8 mouse cellular contexts compared by ENCODE assay signal in the genomic region with DNA sequence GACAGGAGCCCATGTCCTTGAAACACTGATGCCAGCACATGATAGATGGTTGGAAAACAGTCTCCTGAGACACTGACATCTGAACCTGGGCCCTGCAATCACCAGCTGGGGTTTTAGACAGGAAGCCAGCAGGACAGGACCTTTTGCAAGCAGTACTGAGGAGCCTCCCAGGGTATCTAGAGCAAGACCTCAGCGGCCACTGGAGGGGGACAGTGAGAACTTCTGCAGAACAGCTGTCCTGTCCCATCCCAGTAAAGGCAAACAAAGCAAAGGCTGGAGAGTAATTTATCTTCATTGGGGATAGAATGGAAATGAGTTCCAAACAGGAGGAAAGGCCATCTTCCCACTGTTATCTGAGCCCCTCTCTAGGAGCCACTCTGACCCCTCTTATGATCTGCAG. TPM values are rescaled to one million over a fixed set of nuclear protein-coding genes. Genes with fewer than 3 reads are reported as not detected.
DNase-seq lines count a peak whose midpoint lies in the region; ATAC-seq and TF ChIP-seq lines count a peak whose summit lies in the region.

No protein-coding gene starts in this region.

- 7% methylated on average over 1 of the region's 1 CpGs for WGBS in limb, embryonic 11.5 days
- 0% methylated on average over 1 of the region's 1 CpGs for WGBS in limb, embryonic 10.5 days
- 13% methylated on average over 1 of the region's 1 CpGs for WGBS in heart, adult 2 months
- WGBS in limb, embryonic 14.5 days, result 8% methylated on average over 1 of the region's 1 CpGs
- WGBS in small intestine, adult 2 months, result 21% methylated on average over 1 of the region's 1 CpGs
- WGBS in forebrain, embryonic 11.5 days, result 0% methylated on average over 1 of the region's 1 CpGs

- no peaks in the 10 kb centered on the region for H3K9me3 ChIP-seq in limb, embryonic 11.5 days (ENCODE audit: control insufficient read depth, low read length)
- no peaks in the 10 kb centered on the region for H3K9me3 ChIP-seq in limb, embryonic 10.5 days (replicated peaks)
- no peaks in the 10 kb centered on the region for H3K9me3 ChIP-seq in limb, embryonic 14.5 days (ENCODE audit: control insufficient read depth, low read length)
- no peaks in the 10 kb centered on the region for H3K9me3 ChIP-seq in forebrain, embryonic 11.5 days (ENCODE audit: control insufficient read depth, low read length)

- no peak overlapping the region for H3K27ac ChIP-seq in limb, embryonic 11.5 days (replicated peaks; ENCODE audit: low read depth, low read length)
- H3K27ac ChIP-seq in limb, embryonic 10.5 days, result no peak overlapping the region
- no peak overlapping the region for H3K27ac ChIP-seq in heart, adult 2 months
- no peak overlapping the region for H3K27ac ChIP-seq in limb, embryonic 14.5 days (replicated peaks; ENCODE audit: low read depth, low read length)
- peak overlapping the region; percentile 54; the same call in 1 of the 2 replicates for H3K27ac ChIP-seq in small intestine, adult 2 months (ENCODE audit: insufficient read depth, low read depth, low read length)
- no peak overlapping the region for H3K27ac ChIP-seq in forebrain, embryonic 11.5 days (ENCODE audit: low read depth, low read length)

- ATAC-seq in limb, embryonic 11.5 days (ENCODE audit: insufficient number of reproducible peaks, low FRiP score, low TSS enrichment, low read depth), result no peak
- ATAC-seq in limb, embryonic 14.5 days (ENCODE audit: low FRiP score, low read depth), result no peak
- ATAC-seq in erythroblast, adult 5-6 weeks (replicated peaks; ENCODE audit: low FRiP score, poor library complexity, severe bottlenecking), result no peak
- no peak for ATAC-seq in forebrain, embryonic 11.5 days (replicated peaks; ENCODE audit: low FRiP score)

- H3K79me2 ChIP-seq in heart, adult 2 months (replicated peaks; ENCODE audit: control insufficient read depth, insufficient read depth, low read length), result no peaks in the 10 kb centered on the region

- peak; percentile 47 for DNase-seq in limb, embryonic 11.5 days (ENCODE audit: low spot score)
- DNase-seq in limb, embryonic 10.5 days (ENCODE audit: low spot score), result no peak
- peak; percentile 43 to 47 for DNase-seq in adrenal gland, adult 18-20 months (ENCODE audit: low spot score in 2 of 2)
- DNase-seq in heart, adult 2 months, result peak; percentile 62 to 72
- peak; percentile 36 for DNase-seq in limb, embryonic 14.5 days (ENCODE audit: low spot score)
- DNase-seq in forebrain, embryonic 11.5 days (ENCODE audit: low spot score), result no peak

- no peak for TF ChIP-seq EP300 in heart, adult 2 months (IDR thresholded peaks at IDR 0.05; ENCODE audit: insufficient read depth, low read depth, low read length)

- peak; percentile 76 for TF ChIP-seq CTCF in heart, adult 2 months (IDR thresholded peaks at IDR 0.05)
- TF ChIP-seq CTCF in small intestine, adult 2 months (IDR thresholded peaks at IDR 0.05; ENCODE audit: extremely low read depth, insufficient read length, insufficient replicate concordance, low read depth, low read length), result peak; percentile 65; the same call in 1 of the 2 replicates

- H3K4me3 ChIP-seq in limb, embryonic 11.5 days (ENCODE audit: low read depth, low read length), result no peak overlapping the region
- no peak overlapping the region for H3K4me3 ChIP-seq in limb, embryonic 10.5 days
- no peak overlapping the region for H3K4me3 ChIP-seq in heart, adult 2 months
- no peak overlapping the region for H3K4me3 ChIP-seq in limb, embryonic 14.5 days (replicated peaks; ENCODE audit: low read length)
- no peak overlapping the region for H3K4me3 ChIP-seq in small intestine, adult 2 months (ENCODE audit: low read depth, low read length)
- H3K4me3 ChIP-seq in forebrain, embryonic 11.5 days (ENCODE audit: low read depth, low read length), result no peak overlapping the region

- H3K4me1 ChIP-seq in limb, embryonic 11.5 days (ENCODE audit: control insufficient read depth, insufficient read depth, low read length), result 0 out of 2 replicates have a peak, but pooled peaks cover 3% of the 10 kb centered on the region
- peaks cover 27% of the 10 kb centered on the region for H3K4me1 ChIP-seq in limb, embryonic 10.5 days
- no peaks in the 10 kb centered on the region; the same call in 1 of the 2 replicates for H3K4me1 ChIP-seq in heart, adult 2 months (ENCODE audit: control insufficient read depth, insufficient read depth, low read length)
- H3K4me1 ChIP-seq in limb, embryonic 14.5 days (ENCODE audit: control insufficient read depth, insufficient read depth, low read length), result peaks cover 3% of the 10 kb centered on the region; the same call in 1 of the 2 replicates
- H3K4me1 ChIP-seq in small intestine, adult 2 months (ENCODE audit: control insufficient read depth, insufficient read depth, insufficient read length, low read length), result peaks cover 12% of the 10 kb centered on the region
- peaks cover 4% of the 10 kb centered on the region for H3K4me1 ChIP-seq in forebrain, embryonic 11.5 days (replicated peaks; ENCODE audit: control insufficient read depth, insufficient read depth, low read length)

- no peak overlapping the region for H3K9ac ChIP-seq in limb, embryonic 11.5 days (ENCODE audit: low read length)
- H3K9ac ChIP-seq in heart, adult 2 months (ENCODE audit: low read depth, low read length), result no peak overlapping the region
- no peak overlapping the region for H3K9ac ChIP-seq in limb, embryonic 14.5 days (ENCODE audit: low read depth, low read length, severe bottlenecking)
- no peak overlapping the region for H3K9ac ChIP-seq in forebrain, embryonic 11.5 days (ENCODE audit: low read length)

- no peak overlapping the region for H3K4me2 ChIP-seq in limb, embryonic 11.5 days (ENCODE audit: low read depth, severe bottlenecking)
- H3K4me2 ChIP-seq in limb, embryonic 14.5 days (replicated peaks; ENCODE audit: low read depth, low read length, severe bottlenecking), result no peak overlapping the region
- H3K4me2 ChIP-seq in forebrain, embryonic 11.5 days (ENCODE audit: low read depth, low read length, severe bottlenecking), result no peak overlapping the region

- H3K27me3 ChIP-seq in limb, embryonic 11.5 days (ENCODE audit: control insufficient read depth, insufficient read depth, low read length), result peaks cover 13% of the 10 kb centered on the region
- peaks cover 38% of the 10 kb centered on the region for H3K27me3 ChIP-seq in limb, embryonic 10.5 days (ENCODE audit: low read depth, poor library complexity, severe bottlenecking)
- H3K27me3 ChIP-seq in heart, adult 2 months (ENCODE audit: control insufficient read depth, insufficient read depth, low read length), result no peaks in the 10 kb centered on the region
- peaks cover 15% of the 10 kb centered on the region for H3K27me3 ChIP-seq in limb, embryonic 14.5 days (ENCODE audit: control insufficient read depth, insufficient read depth, low read length)
- H3K27me3 ChIP-seq in small intestine, adult 2 months (ENCODE audit: control insufficient read depth, insufficient read depth, low read length), result no peaks in the 10 kb centered on the region; the same call in 1 of the 2 replicates
- peaks cover 4% of the 10 kb centered on the region; the same call in 1 of the 2 replicates for H3K27me3 ChIP-seq in forebrain, embryonic 11.5 days (ENCODE audit: control insufficient read depth, insufficient read depth, low read length)

- TF ChIP-seq POLR2A in heart, adult 2 months (IDR thresholded peaks at IDR 0.05; ENCODE audit: insufficient read depth, low read depth, low read length), result no peak
- TF ChIP-seq POLR2A in limb, embryonic 14.5 days (IDR thresholded peaks at IDR 0.05; ENCODE audit: borderline replicate concordance, extremely low read depth, insufficient read depth, insufficient read length), result no peak
- no peak for TF ChIP-seq POLR2A in small intestine, adult 2 months (IDR thresholded peaks at IDR 0.05; ENCODE audit: low read depth, low read length)

- H3K36me3 ChIP-seq in limb, embryonic 11.5 days (ENCODE audit: control insufficient read depth, insufficient read depth, low read length), result no peaks in the 10 kb centered on the region
- H3K36me3 ChIP-seq in limb, embryonic 10.5 days, result no peaks in the 10 kb centered on the region
- no peaks in the 10 kb centered on the region; the same call in 1 of the 2 replicates for H3K36me3 ChIP-seq in heart, adult 2 months (ENCODE audit: control insufficient read depth, insufficient read depth, low read length)
- no peaks in the 10 kb centered on the region for H3K36me3 ChIP-seq in limb, embryonic 14.5 days (ENCODE audit: control insufficient read depth, insufficient read depth, low read length)
- no peaks in the 10 kb centered on the region for H3K36me3 ChIP-seq in small intestine, adult 2 months (ENCODE audit: control insufficient read depth, insufficient read depth, low read length)
- H3K36me3 ChIP-seq in forebrain, embryonic 11.5 days (ENCODE audit: control insufficient read depth, insufficient read depth, low read length), result no peaks in the 10 kb centered on the region

- intact Hi-C loops in heart, adult 2 months (cut with DNase I), result loop anchor here (2.0 kb wide), 2 partner anchors 78 to 148 kb away; no protein-coding TSS in a partner anchor

RNA-seq across cellular contexts. Expression of gene Egln3, which starts 1.5 kb away (rescaled TPM):
- 3.9 TPM in 2 replicates for polyA plus RNA-seq in limb, embryonic 11.5 days (2014; fragmentation: Nextera tagmentation; extraction: Ambion mirVana)
- 2.8 and 2.9 TPM in 2 replicates for polyA plus RNA-seq in limb, embryonic 10.5 days (2016; fragmentation: Nextera tagmentation; extraction: Ambion mirVana)
- total RNA-seq in adrenal gland, adult 18-20 months (2021), result 10 to 100 TPM in 1 of 2 experiments, 1 to 10 TPM in 1; 7.8 to 11.4 TPM
- 10 to 100 TPM; 76.3 to 94.5 TPM for total RNA-seq in heart, adult 2 months (2021)
- polyA plus RNA-seq in heart, adult 2 months (2012; rRNA removed), result 27.8 and 76.1 TPM in 2 replicates
- polyA plus RNA-seq in limb, embryonic 14.5 days (2012; rRNA removed), result 7.7 and 7.8 TPM in 2 replicates
- 5.6 and 7.1 TPM in 2 replicates for polyA plus RNA-seq in limb, embryonic 14.5 days (2014; fragmentation: Nextera tagmentation; extraction: Ambion mirVana)
- 26.9 and 51.8 TPM in 2 replicates for polyA plus RNA-seq in small intestine, adult 2 months (2012; rRNA removed)
- total RNA-seq in erythroblast, adult 5-6 weeks (2015; ENCODE audit: low replicate concordance), result 2.5 and 13.6 TPM in 2 replicates
- total RNA-seq in erythroblast, adult 5-6 weeks (2017; ENCODE audit: low replicate concordance), result 0.14 and 2.6 TPM in 2 replicates
- 4.0 and 4.1 TPM in 2 replicates for polyA plus RNA-seq in forebrain, embryonic 11.5 days (2014; fragmentation: Nextera tagmentation; extraction: Ambion mirVana)

Comparison
In these comparisons a context has a peak if more than half of its experiments do, and no peak if none do; other contexts are left out.
1. DNase-seq: peak in limb, embryonic 11.5 days (single experiment), adrenal gland, adult 18-20 months (2 of 2), heart, adult 2 months (2 of 2) and limb, embryonic 14.5 days (single experiment); none in limb, embryonic 10.5 days (single experiment) and forebrain, embryonic 11.5 days (single experiment).